Mouse (Mus musculus): Measurements from ENCODE around the gene Rab25. TPM values are rescaled to one million over a fixed set of nuclear protein-coding genes. Genes with fewer than 3 reads are reported as not detected.
A peak's percentile ranks its signal among the peaks of the same experiment; 100 is the strongest.

Gene Rab25
- polyA plus RNA-seq, 1 experiment from 2014 or later, result 79.5 TPM

GRCm38 (mm10) chr3:88568615-88569014, 20.5 kb upstream of the Rab25 start:
- Histone ChIP-seq H3K9me3 (ENCODE audit: control insufficient read depth) (no peaks in the 10 kb centered on the region), H3K36me3 (ENCODE audit: control insufficient read depth, insufficient read depth) (peaks cover 46% of the 10 kb centered on the region), H3K27ac (ENCODE audit: low read depth, low read length) (peak overlapping the region; percentile 91), H3K4me2 (replicated peaks; ENCODE audit: low read depth) (no peak overlapping the region), H3K4me1 (replicated peaks; ENCODE audit: control insufficient read depth, insufficient read depth, low read length) (peaks cover 3% of the 10 kb centered on the region; the same call in 1 of the 2 replicates), H3K9ac (ENCODE audit: low read depth, low read length) (no peak overlapping the region), H3K4me3 (ENCODE audit: low read depth, low read length) (no peak overlapping the region), H3K27me3 (replicated peaks; ENCODE audit: control insufficient read depth, insufficient read depth, low read length) (no peaks in the 10 kb centered on the region)
- 79% methylated on average over 2 of the region's 2 CpGs for WGBS
- peak; percentile 64 for ATAC-seq
- TF ChIP-seq CTCF (IDR thresholded peaks at IDR 0.05; ENCODE audit: low read depth), result no peak

- Histone ChIP-seq H3K4me2 (replicated peaks; ENCODE audit: low read depth) (no peak overlapping the region), H3K27ac (ENCODE audit: low read depth, low read length) (peak overlapping the region; percentile 91), H3K4me3 (ENCODE audit: low read depth, low read length) (no peak overlapping the region), H3K9me3 (ENCODE audit: control insufficient read depth) (no peaks in the 10 kb centered on the region), H3K27me3 (replicated peaks; ENCODE audit: control insufficient read depth, insufficient read depth, low read length) (no peaks in the 10 kb centered on the region), H3K4me1 (replicated peaks; ENCODE audit: control insufficient read depth, insufficient read depth, low read length) (peaks cover 3% of the 10 kb centered on the region; the same call in 1 of the 2 replicates), H3K9ac (ENCODE audit: low read depth, low read length) (no peak overlapping the region), H3K36me3 (ENCODE audit: control insufficient read depth, insufficient read depth) (peaks cover 52% of the 10 kb centered on the region)
- WGBS, result 81% methylated on average over 6 of the region's 6 CpGs
- ATAC-seq, result no peak
- no peak for TF ChIP-seq CTCF (IDR thresholded peaks at IDR 0.05; ENCODE audit: low read depth)
Measured at GRCm38 (mm10) chr3:88567892-88568291, 19.8 kb upstream of the Rab25 start.

GRCm38 (mm10) chr3:88566536-88567061, 18.5 kb upstream of the Rab25 start:
- H3K27ac ChIP-seq (ENCODE audit: low read depth, low read length), result peak overlapping the region; percentile 91

GRCm38 (mm10) chr3:88566116-88566515, 18.0 kb upstream of the Rab25 start:
- ATAC-seq, result no peak

More at GRCm38 (mm10) chr3:88566536-88567061, 18.5 kb upstream of the Rab25 start:
- Histone ChIP-seq H3K4me1 (replicated peaks; ENCODE audit: control insufficient read depth, insufficient read depth, low read length) (peaks cover 3% of the 10 kb centered on the region; the same call in 1 of the 2 replicates), H3K4me2 (replicated peaks; ENCODE audit: low read depth) (no peak overlapping the region), H3K4me3 (ENCODE audit: low read depth, low read length) (no peak overlapping the region), H3K9me3 (ENCODE audit: control insufficient read depth) (no peaks in the 10 kb centered on the region), H3K27me3 (replicated peaks; ENCODE audit: control insufficient read depth, insufficient read depth, low read length) (no peaks in the 10 kb centered on the region), H3K36me3 (ENCODE audit: control insufficient read depth, insufficient read depth) (peaks cover 59% of the 10 kb centered on the region), H3K9ac (ENCODE audit: low read depth, low read length) (no peak overlapping the region)
- WGBS, result 38% methylated on average over 4 of the region's 4 CpGs
- peak; percentile 70 for ATAC-seq
- TF ChIP-seq CTCF (IDR thresholded peaks at IDR 0.05; ENCODE audit: low read depth), result no peak

GRCm38 (mm10) chr3:88563966-88564365, 15.9 kb upstream of the Rab25 start:
- Histone ChIP-seq H3K4me2 (replicated peaks; ENCODE audit: low read depth) (no peak overlapping the region), H3K9ac (ENCODE audit: low read depth, low read length) (no peak overlapping the region), H3K4me3 (ENCODE audit: low read depth, low read length) (no peak overlapping the region), H3K4me1 (replicated peaks; ENCODE audit: control insufficient read depth, insufficient read depth, low read length) (peaks cover 3% of the 10 kb centered on the region; the same call in 1 of the 2 replicates), H3K27me3 (replicated peaks; ENCODE audit: control insufficient read depth, insufficient read depth, low read length) (no peaks in the 10 kb centered on the region), H3K27ac (ENCODE audit: low read depth, low read length) (peak overlapping the region; percentile 28; the same call in 1 of the 2 replicates), H3K9me3 (ENCODE audit: control insufficient read depth) (no peaks in the 10 kb centered on the region), H3K36me3 (ENCODE audit: control insufficient read depth, insufficient read depth) (peaks cover 72% of the 10 kb centered on the region)
- WGBS, result 87% methylated on average over 7 of the region's 7 CpGs
- ATAC-seq, result no peak
- TF ChIP-seq CTCF (IDR thresholded peaks at IDR 0.05; ENCODE audit: low read depth), result no peak

More at GRCm38 (mm10) chr3:88566116-88566515, 18.0 kb upstream of the Rab25 start:
- H3K27me3 ChIP-seq (replicated peaks; ENCODE audit: control insufficient read depth, insufficient read depth, low read length), result no peaks in the 10 kb centered on the region
- peaks cover 3% of the 10 kb centered on the region; the same call in 1 of the 2 replicates for H3K4me1 ChIP-seq (replicated peaks; ENCODE audit: control insufficient read depth, insufficient read depth, low read length)
- no peak overlapping the region for H3K9ac ChIP-seq (ENCODE audit: low read depth, low read length)
- no peak overlapping the region for H3K4me2 ChIP-seq (replicated peaks; ENCODE audit: low read depth)
- H3K27ac ChIP-seq (ENCODE audit: low read depth, low read length), result peak overlapping the region; percentile 91
- no peak overlapping the region for H3K4me3 ChIP-seq (ENCODE audit: low read depth, low read length)
- no peak for TF ChIP-seq CTCF (IDR thresholded peaks at IDR 0.05; ENCODE audit: low read depth)
- no peaks in the 10 kb centered on the region for H3K9me3 ChIP-seq (ENCODE audit: control insufficient read depth)
- WGBS, result 68% methylated on average over 3 of the region's 3 CpGs
- peaks cover 59% of the 10 kb centered on the region for H3K36me3 ChIP-seq (ENCODE audit: control insufficient read depth, insufficient read depth)

GRCm38 (mm10) chr3:88563442-88563841, 15.3 kb upstream of the Rab25 start:
- no peaks in the 10 kb centered on the region for H3K27me3 ChIP-seq (replicated peaks; ENCODE audit: control insufficient read depth, insufficient read depth, low read length)
- H3K9me3 ChIP-seq (ENCODE audit: control insufficient read depth), result no peaks in the 10 kb centered on the region
- H3K36me3 ChIP-seq (ENCODE audit: control insufficient read depth, insufficient read depth), result peaks cover 74% of the 10 kb centered on the region
- H3K4me2 ChIP-seq (replicated peaks; ENCODE audit: low read depth), result no peak overlapping the region
- no peak overlapping the region for H3K4me3 ChIP-seq (ENCODE audit: low read depth, low read length)
- WGBS, result 68% methylated on average over 4 of the region's 4 CpGs
- no peak overlapping the region for H3K9ac ChIP-seq (ENCODE audit: low read depth, low read length)
- ATAC-seq, result no peak
- peaks cover 3% of the 10 kb centered on the region; the same call in 1 of the 2 replicates for H3K4me1 ChIP-seq (replicated peaks; ENCODE audit: control insufficient read depth, insufficient read depth, low read length)
- H3K27ac ChIP-seq (ENCODE audit: low read depth, low read length), result no peak overlapping the region
- no peak for TF ChIP-seq CTCF (IDR thresholded peaks at IDR 0.05; ENCODE audit: low read depth)

Measured in intestine, postnatal 0 days (tissue).